Mouse (Mus musculus) intestine, postnatal 0 days (tissue): ENCODE results near the gene Dixdc1. TPM values are rescaled to one million over a fixed set of nuclear protein-coding genes. Genes with fewer than 3 reads are reported as not detected.

Experiments
- ATAC-seq: fragments of 200-750 bp; cut with Nextera tagmentation; 2 replicates; pipeline ENCODE4 v1.8.0; 2017; ENCODE audit warnings: mild to moderate bottlenecking, moderate TSS enrichment, moderate library complexity
- H3K27ac ChIP-seq: fragments of 300-500 bp; sonication (generic); 2 replicates; pipeline ENCODE4 v1.5.1; 2014; ENCODE audit warnings: mild to moderate bottlenecking, low read depth, low read length, moderate library complexity
- H3K27me3 ChIP-seq: fragments of 300-500 bp; sonication (generic); replicated peaks from 2 replicates; pipeline ENCODE4 v1.6.1; 2014; ENCODE audit warnings: low read length, mixed read lengths; ENCODE audit not compliant: control insufficient read depth, insufficient read depth
- H3K36me3 ChIP-seq: fragments of 300-500 bp; sonication (generic); 2 replicates; pipeline ENCODE4 v1.6.1; 2014; ENCODE audit warnings: mild to moderate bottlenecking, moderate library complexity; ENCODE audit not compliant: control insufficient read depth, insufficient read depth
- H3K4me1 ChIP-seq: fragments of 300-500 bp; sonication (generic); replicated peaks from 2 replicates; pipeline ENCODE4 v1.6.1; 2014; ENCODE audit warnings: antibody characterized with exemption, low read length, mixed read lengths; ENCODE audit not compliant: control insufficient read depth, insufficient read depth
- H3K4me2 ChIP-seq: fragments of 300-500 bp; sonication (generic); replicated peaks from 2 replicates; pipeline ENCODE4 v1.6.1; 2014; ENCODE audit warnings: low read depth, mild to moderate bottlenecking, moderate library complexity
- H3K4me3 ChIP-seq: fragments of 300-500 bp; sonication (generic); 2 replicates; pipeline ENCODE4 v1.5.1; 2014; ENCODE audit warnings: low read depth, low read length
- H3K9ac ChIP-seq: fragments of 300-500 bp; sonication (generic); 2 replicates; pipeline ENCODE4 v1.6.1; 2014; ENCODE audit warnings: mild to moderate bottlenecking, low read depth, low read length
- H3K9me3 ChIP-seq: fragments of 300-500 bp; sonication (generic); 2 replicates; pipeline ENCODE4 v1.6.1; 2016; ENCODE audit warnings: mixed run types; ENCODE audit not compliant: control insufficient read depth
- CTCF ChIP-seq: sonication (generic); IDR thresholded peaks from 2 replicates; pipeline ENCODE4 v1.5.1; 2016; ENCODE audit warnings: low read depth, mild to moderate bottlenecking, control low read depth, antibody characterized with exemption, moderate library complexity
- WGBS: fragments of 180-500 bp; shearing (Covaris S2); extraction: QIAGEN DNeasy Blood & Tissue Kit; methylation state at CpG from one replicate; pipeline ENCODE4 v1.1.7; 2014; 5-methylcytosine and 5-hydroxymethylcytosine counted together
- polyA plus RNA-seq: library from polyadenylated mRNA; unstranded; fragments of >200 nt; fragmentation: Nextera tagmentation; extraction: Ambion mirVana; gene quantifications from 2 replicates; pipeline ENCODE4 v1.2.1, GENCODE M21; 2015

Dixdc1 gene
- polyA plus RNA-seq, 1 experiment from 2014 or later, result 2.9 TPM

DNA sequence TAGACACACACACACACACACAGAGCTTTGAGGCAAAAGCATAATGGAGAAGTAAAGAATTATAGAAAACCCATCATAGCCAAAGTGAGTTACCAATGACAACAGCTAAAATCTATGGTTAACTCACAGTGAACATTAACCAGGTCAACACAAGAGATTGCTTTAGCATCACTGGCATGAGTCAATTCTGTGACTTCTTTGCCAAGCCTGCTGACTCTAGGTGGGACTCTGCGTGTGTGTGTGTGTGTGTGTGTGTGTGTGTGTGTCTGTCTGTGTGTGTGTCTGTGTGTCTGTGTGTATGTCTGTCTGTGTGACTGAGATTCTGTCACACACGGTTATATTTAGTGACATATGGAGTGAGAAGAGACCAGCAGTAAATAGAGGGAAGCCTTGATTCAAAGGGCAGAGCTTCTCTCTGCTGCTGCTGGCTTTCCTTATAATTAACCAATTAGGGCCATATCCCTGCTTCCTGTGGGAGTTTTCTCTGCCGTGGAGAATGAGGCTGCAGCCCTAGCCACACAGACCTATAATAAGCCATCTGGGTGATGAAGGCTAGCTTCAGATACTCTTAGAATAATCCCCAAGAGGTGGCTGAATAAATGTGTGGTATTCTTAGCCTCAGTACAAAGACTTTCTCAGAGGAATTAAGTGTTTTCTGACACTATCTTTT is 14.5 kb downstream of the Dixdc1 start:
- no peaks in the 10 kb centered on the region for H3K4me1 ChIP-seq
- H3K9ac ChIP-seq, result no peak overlapping the region
- WGBS, result 53% methylated on average over 3 of the region's 3 CpGs
- no peak overlapping the region for H3K27ac ChIP-seq
- no peaks in the 10 kb centered on the region for H3K36me3 ChIP-seq
- no peak overlapping the region for H3K4me2 ChIP-seq
- no peak overlapping the region for H3K4me3 ChIP-seq
- no peak for TF ChIP-seq CTCF
- H3K27me3 ChIP-seq, result no peaks in the 10 kb centered on the region
- H3K9me3 ChIP-seq, result no peaks in the 10 kb centered on the region
- ATAC-seq, result no peak

DNA sequence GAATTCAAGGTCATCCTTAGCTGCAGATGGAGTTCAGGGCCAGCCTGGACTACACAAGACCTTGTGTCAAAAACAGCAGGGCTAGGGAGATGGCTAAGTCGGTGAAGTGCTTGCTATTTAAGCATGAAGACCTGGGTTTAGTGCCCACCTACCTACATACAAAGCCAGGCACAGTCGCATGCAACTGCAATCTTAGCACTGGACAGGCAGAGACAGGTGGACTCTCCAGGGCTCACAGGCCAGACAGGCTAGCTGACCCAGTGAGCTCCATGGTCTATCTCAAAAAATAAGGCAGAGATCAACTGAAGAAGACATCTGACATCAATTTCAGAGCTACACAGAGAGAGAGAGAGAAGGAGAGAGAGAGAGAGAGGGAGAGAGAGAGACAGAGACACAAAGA is 15.2 kb downstream of the Dixdc1 start:
- no peak for TF ChIP-seq CTCF
- no peak for ATAC-seq
- 88% methylated on average over 2 of the region's 2 CpGs for WGBS

DNA sequence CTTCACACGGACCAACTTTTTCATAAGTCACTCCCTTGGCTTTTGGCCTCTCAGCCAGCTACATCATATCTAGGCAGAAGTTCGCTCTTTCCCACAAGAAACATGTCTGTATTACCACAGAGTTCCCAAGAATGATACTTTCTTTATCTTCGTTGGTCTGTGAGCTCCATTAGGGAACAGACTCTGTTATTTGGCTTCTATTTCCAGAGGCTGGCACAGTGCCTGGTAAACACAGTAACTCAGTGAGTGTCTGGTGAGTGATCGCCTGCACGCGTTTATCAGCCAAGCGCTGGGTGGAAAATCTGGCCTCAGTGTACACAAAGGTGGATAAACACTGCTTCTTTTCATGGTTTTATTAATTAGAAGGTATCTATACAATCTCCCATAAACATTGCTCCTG is 15.9 kb downstream of the Dixdc1 start:
- Histone ChIP-seq H3K9me3 (no peaks in the 10 kb centered on the region), H3K4me1 (no peaks in the 10 kb centered on the region), H3K27me3 (no peaks in the 10 kb centered on the region), H3K4me2 (peak overlapping the region; percentile 37), H3K4me3 (no peak overlapping the region; the same call in 1 of the 2 replicates), H3K9ac (no peak overlapping the region), H3K36me3 (no peaks in the 10 kb centered on the region), H3K27ac (no peak overlapping the region)
- 34% methylated on average over 7 of the region's 7 CpGs for WGBS
- no peak for TF ChIP-seq CTCF
- no peak for ATAC-seq

More for the DNA sequence above, 15.2 kb downstream of the Dixdc1 start:
- no peaks in the 10 kb centered on the region for H3K9me3 ChIP-seq
- no peak overlapping the region for H3K4me2 ChIP-seq
- H3K27ac ChIP-seq, result no peak overlapping the region
- H3K27me3 ChIP-seq, result no peaks in the 10 kb centered on the region
- H3K36me3 ChIP-seq, result no peaks in the 10 kb centered on the region
- H3K9ac ChIP-seq, result no peak overlapping the region
- H3K4me1 ChIP-seq, result no peaks in the 10 kb centered on the region
- H3K4me3 ChIP-seq, result no peak overlapping the region

GRCm38 (mm10) chr9:50722451-50722911 is 16.8 kb downstream of the Dixdc1 start:
- WGBS, result 69% methylated on average over 8 of the region's 8 CpGs
- H3K9ac ChIP-seq, result no peak overlapping the region
- no peak for ATAC-seq
- no peaks in the 10 kb centered on the region for H3K9me3 ChIP-seq
- H3K4me2 ChIP-seq, result 0 out of 2 replicates have a peak overlapping the region, but pooled peaks have one; percentile 37
- H3K27me3 ChIP-seq, result no peaks in the 10 kb centered on the region
- no peak overlapping the region for H3K27ac ChIP-seq
- H3K36me3 ChIP-seq, result no peaks in the 10 kb centered on the region
- no peak for TF ChIP-seq CTCF
- no peaks in the 10 kb centered on the region for H3K4me1 ChIP-seq
- no peak overlapping the region for H3K4me3 ChIP-seq

- no peaks in the 10 kb centered on the region for H3K9me3 ChIP-seq
- H3K4me3 ChIP-seq, result no peak overlapping the region
- H3K36me3 ChIP-seq, result no peaks in the 10 kb centered on the region
- WGBS, result 25% methylated on average over 12 of the region's 12 CpGs
- TF ChIP-seq CTCF, result no peak
- no peak overlapping the region for H3K4me2 ChIP-seq
- ATAC-seq, result no peak
- no peaks in the 10 kb centered on the region for H3K4me1 ChIP-seq
- no peak overlapping the region for H3K9ac ChIP-seq
- H3K27me3 ChIP-seq, result no peaks in the 10 kb centered on the region
- H3K27ac ChIP-seq, result no peak overlapping the region
Observed at GRCm38 (mm10) chr9:50721061-50721460, 18.3 kb downstream of the Dixdc1 start.

DNA sequence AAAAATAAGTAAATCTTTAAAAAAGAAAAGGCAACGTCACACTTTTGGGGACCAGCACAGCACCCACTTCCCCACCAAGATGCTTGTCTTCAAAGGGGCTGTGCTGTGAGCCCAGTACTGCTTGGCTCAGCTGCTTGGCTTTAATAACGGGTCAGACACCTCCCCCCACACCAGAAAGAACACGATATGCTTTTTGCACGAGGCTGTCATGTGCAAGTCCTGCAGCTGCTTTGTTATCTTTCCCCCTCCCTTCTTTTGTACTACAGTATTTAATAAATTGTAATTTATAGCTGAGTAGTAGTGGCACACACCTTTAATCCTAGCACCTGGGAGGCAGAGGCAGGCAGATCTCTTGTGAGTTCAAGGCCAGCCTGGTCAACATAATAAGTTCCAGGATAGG is 20.4 kb downstream of the Dixdc1 start:
- 71% methylated on average over 4 of the region's 4 CpGs for WGBS
- Histone ChIP-seq H3K9ac (no peak overlapping the region), H3K4me2 (no peak overlapping the region), H3K9me3 (no peaks in the 10 kb centered on the region), H3K27me3 (no peaks in the 10 kb centered on the region), H3K36me3 (no peaks in the 10 kb centered on the region), H3K4me1 (no peaks in the 10 kb centered on the region), H3K27ac (no peak overlapping the region), H3K4me3 (no peak overlapping the region)
- ATAC-seq, result no peak
- no peak for TF ChIP-seq CTCF
